Mouse (Mus musculus): Measurements from ENCODE around the gene Klhl11.

DNA sequence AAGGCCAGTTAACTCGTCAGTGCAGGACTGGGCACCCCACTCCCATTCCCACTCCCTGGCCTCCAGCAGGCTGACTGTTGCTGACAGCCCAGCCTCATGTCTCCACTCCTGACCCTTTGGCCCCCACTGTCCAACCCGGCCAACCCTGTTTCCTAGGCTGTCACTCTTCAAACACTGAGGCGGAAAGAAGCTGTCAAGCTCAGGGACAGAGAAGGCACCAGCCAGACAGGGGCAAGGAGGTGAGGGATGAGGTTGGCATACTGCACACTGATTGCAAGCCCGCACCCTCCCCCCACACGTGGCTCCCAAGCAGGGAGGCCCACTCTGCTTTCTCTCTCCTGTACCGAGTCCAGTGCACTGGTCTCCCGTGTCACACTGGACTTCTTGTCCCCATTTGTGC is 46.6 kb upstream of the Klhl11 start:
- no peak for TF ChIP-seq CTCF (IDR thresholded peaks at IDR 0.05)
- no peak for TF ChIP-seq EP300 (IDR thresholded peaks at IDR 0.05)
